Mouse (Mus musculus) urinary bladder, postnatal 10 days (tissue): ENCODE results near the gene Smagp.

Experiments
- DNase-seq: peaks from one replicate; pipeline ENCODE4 v3.0.0; 2022; ENCODE audit warnings: low spot score

Gene Smagp

DNA sequence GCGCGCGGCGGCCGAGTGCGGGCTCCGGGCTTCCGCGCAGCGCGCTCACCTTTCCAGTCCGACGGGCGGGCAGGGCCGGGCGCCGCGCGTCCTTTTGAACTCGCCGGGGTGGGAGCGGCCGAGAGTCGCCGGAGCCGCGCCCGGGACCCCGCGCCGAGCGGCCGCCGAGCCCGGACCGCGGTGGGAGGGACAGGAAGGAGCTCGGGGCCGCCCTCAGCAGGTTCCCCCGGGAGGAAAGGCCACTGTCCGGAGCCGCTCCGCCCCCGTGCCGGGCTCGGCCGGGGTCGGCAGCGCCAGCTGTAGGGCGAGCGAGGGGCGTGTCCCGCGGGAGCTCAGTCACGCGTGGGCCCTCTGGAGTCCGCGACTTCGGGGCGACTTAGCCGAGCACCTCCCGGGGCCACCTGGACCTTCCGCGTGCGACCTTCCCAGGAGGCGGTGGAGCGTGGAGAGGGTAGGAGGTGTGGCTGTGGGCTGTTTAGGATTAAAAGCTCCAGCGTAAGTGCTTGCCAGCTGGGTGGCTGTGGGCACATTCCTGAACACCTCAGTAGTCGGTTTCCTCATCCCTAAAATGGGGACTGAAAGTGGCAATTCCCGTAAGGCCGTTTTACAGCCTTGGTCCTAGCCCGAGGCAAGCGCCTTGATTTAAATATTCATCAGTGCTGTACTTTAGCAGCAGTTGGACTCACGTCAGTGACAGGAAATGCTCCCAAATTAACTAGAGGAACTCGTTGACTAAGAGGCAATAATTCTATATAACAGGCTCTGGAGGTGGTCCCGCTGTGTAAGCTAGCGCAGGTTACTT, at the start of gene Smagp:
TSS of gene Smagp (minus strand) at position 241 of the 802 bp plus-strand sequence.
- no peak for DNase-seq

DNA sequence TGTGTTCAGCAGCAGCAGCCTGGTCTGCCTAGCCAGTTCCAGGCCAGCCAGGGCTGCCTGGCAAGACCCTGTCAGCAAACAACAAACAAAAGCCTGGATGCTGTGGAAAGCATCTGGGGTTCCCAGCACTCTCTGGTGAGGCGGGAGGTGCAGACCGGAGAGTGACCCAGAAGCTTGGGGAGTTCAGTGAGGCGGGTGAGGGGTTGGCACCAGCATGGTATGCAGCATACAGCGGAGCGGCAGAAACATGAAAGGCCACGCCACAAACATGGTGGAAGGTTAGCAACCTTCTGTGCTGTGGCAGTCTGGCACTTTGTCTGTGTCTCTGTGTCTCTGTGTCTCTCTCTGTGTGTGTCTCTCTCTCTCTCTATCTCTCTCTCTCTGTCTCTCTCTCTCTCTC, 49.7 kb upstream of the Smagp start:
- DNase-seq, result no peak

DNA sequence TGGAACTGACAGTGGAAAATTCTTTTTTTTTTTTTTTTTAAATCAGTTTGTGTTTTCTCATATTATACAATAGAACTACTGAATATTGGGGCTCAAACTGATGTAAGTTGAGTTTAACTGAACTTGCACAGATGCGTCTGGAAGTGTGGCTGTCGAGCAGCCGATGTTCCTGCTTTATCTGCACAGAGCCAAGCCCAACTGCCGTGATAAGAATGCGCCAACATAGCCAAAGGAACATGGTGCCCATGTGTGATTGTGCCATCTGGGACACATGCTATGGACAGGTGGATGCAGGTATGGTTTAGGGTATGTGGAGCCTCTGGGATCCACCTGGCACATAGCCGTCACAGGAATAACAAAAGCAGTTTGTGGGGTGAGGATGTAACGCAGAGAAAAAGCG, 49.1 kb upstream of the Smagp start:
- no peak for DNase-seq

DNA sequence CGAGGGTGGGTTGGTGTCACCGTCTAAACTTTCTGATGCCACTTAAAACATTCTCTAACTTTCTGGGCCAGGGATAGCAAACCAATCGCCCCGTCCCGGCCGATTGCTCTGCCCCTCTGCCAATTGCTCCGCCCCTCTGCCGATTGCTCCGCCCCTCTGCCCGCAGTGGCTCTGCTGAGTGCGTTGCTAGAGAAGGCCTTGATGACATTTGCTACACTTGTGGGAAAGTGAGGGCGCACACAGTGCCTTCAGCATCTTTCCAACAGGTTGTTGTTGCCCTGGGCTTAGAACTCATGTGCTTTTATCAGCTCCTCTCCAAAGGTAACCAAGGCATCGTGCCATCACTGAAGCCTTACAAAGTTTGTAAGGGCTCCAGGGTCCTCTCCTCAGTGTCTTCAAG, 48.5 kb upstream of the Smagp start:
- no peak for DNase-seq

DNA sequence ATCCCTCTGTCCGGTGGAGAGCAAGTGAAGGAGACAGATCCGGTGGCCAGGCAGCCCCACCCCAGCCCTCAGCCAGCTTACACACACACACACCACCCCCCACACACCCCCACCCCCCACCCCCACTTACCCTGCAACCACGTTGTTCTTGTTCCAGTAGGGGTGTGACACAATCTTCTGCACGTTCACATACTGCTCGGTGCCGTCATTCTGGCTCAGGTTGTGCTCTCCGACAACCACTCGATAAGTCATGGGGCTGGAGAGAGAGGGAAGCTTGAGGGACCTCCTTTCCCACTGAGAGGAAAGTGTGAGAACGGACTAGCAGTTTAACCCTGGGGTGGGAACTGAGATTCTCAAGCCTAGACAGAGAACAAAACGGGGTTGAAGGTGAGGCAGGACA, 47.7 kb upstream of the Smagp start:
- no peak for DNase-seq

DNA sequence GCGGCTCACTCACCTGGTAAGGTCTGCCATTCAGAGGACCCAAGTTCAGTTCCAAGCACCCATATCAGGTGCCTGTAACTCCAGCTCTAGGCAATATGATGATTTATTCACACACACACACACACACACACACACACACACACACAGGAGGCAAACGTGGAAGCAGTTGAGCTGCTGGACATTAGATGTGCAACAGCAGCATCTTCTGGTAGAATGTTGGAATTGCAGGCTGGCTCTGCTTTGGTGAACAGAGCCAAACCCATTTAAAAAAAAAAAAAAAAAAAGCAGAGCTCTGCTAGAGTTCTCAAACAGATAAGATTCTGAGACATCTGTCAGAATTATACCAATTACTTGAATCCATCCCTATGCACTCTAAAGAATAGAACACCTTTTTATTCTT, 46.3 kb upstream of the Smagp start:
- DNase-seq, result peak; percentile 39

DNA sequence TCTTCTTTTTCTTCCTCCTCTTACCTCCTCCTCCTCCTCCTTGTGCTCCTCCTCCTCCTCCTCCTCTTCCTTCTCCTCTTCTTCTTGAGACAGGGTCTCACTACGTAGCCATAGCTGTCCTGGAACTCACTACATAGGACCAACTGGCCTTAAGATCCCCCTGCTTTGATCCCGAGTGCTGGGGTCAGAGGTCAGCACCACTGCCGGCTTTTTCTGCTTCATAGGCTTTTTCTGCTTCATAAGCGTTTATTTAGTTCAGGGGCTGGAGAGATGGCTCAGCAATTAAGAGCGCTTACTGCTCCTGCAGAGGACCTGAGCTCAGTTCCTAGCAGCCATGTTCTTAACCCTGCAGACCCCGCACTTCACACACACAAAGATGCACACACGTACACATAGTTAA, 45.0 kb upstream of the Smagp start:
- no peak for DNase-seq

DNA sequence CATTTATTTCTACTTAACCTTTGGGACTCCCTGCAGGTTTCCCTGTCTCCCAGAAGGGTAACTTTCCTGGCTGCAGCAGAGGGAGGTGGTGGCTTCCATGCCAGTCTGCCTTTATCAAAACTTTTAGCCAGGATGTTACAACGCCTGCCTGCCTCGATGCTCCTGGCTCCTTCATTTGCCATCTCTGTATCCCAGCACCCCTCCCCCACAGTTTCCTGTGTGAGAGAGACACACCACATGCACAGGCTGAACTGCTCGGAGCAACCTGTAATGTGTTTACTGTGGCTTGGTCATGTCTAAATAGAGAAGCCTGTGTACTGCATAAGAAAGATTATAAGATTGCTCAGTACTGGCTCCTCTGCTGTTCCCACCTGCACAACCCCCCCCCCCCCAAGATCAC, 43.6 kb upstream of the Smagp start:
- no peak for DNase-seq

DNA sequence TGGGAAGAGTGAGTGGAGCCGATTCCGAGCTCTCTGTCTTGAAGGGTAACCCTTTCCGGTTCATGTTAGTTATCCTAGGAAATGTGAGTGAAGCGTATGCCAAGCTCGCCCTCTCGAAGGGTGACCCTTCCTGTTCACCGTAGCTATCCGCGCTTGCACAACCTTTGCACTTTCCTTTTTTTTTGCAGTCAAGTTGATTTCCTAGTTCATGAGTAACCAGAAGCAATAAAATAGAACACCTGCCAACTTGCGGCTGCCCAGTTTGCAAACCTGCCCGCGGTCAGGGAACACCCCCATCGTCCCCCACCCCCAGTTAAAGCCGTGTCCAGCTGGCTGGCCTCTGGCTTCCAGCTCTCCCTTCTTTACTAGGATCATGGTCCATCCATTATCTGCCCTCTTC, 42.3 kb upstream of the Smagp start:
- no peak for DNase-seq

DNA sequence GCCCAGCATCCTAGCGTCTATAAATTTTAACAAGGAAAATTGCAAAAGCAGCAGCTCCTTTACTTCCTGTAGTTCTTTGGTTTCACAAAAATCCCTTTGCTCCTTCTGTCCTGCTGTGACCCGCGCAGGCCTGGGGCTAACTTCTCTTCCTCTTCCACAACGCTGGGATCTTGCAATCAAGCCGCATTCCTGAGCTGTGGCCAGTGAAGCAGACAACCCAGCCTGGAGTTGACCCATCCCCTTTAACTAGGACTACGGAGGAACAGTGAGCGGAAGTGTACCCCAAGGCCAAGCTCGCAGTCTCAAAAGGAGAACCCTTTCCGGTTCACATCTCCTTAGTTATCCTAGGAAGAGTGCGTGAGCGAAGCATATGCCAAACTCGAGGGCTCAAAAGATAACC, 41.8 kb upstream of the Smagp start:
- DNase-seq, result no peak

DNA sequence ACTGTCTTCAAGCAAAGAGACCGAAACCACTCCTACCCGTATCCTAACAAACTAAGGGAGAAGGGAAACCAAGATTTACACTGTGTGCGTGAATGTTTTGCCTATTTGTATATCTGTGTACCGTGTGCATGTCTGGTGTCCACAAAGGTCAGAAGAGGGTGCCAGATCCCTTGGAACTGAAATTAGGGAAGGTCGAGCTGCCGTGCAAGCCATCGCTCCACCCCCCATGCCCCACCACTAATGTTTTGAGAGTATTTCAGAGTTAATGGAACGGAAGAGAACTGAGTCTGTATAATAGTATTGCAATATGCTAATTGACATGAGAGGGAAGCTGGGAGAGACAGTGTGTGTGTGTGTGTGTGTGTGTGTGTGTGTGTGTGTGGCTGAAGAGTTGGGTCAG, 40.9 kb upstream of the Smagp start:
- no peak for DNase-seq

DNA sequence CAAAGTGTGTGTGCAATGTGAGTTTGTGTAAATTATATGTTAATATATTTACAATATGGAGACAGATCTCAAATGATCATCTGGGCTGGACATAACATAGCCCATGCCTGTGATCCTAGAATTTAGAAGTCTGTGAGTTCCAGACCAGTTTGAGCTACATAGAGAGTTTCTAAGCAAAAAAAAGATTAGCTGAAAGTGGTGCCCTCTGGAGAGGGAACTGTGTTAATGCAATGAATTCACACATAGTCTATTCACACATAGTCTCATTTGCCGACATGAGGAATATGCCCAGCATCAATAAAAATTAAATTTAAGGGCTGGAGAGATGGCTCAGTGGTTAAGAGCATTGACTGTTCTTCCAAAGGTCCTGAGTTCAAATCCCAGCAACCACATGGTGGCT, 39.8 kb upstream of the Smagp start:
- DNase-seq, result no peak

DNA sequence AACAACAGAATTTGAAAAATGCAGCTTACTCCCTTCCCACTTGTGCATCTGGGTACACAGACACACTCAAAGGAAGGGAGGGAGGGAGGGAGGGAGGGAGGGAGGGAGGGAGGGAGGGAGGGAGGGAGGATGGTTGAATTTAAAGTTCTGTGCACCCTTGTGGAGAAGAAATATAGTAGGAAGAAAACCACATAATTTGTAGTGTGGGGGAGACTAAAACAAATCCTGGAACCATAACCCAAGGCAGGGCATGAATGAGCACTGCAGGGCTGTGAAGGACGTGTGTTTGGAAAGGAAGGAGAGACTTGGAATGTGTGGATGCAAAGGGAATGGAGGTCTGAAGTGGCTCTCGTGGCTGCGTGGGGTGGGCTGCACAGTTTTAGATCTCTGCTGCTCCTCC, 38.7 kb upstream of the Smagp start:
- no peak for DNase-seq

DNA sequence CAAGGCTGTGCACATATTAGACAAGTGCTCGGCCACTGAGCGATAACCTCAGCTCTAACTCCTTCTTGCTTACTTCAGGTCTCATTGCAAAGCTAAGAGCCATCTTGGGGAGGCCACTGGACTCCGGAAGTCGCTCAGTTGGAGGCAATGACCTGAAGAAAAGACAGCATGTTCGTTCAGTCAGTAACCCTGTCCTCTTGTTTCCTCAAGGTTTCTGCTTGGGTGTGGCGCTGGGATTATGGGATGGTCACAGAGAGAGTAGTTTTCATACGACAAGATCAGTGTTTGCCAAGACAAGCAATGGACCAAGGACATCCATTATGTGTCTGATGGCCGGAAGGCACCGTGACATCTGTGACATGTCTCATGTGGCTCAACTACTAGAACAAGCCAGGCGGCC, 37.8 kb upstream of the Smagp start:
- DNase-seq, result no peak

DNA sequence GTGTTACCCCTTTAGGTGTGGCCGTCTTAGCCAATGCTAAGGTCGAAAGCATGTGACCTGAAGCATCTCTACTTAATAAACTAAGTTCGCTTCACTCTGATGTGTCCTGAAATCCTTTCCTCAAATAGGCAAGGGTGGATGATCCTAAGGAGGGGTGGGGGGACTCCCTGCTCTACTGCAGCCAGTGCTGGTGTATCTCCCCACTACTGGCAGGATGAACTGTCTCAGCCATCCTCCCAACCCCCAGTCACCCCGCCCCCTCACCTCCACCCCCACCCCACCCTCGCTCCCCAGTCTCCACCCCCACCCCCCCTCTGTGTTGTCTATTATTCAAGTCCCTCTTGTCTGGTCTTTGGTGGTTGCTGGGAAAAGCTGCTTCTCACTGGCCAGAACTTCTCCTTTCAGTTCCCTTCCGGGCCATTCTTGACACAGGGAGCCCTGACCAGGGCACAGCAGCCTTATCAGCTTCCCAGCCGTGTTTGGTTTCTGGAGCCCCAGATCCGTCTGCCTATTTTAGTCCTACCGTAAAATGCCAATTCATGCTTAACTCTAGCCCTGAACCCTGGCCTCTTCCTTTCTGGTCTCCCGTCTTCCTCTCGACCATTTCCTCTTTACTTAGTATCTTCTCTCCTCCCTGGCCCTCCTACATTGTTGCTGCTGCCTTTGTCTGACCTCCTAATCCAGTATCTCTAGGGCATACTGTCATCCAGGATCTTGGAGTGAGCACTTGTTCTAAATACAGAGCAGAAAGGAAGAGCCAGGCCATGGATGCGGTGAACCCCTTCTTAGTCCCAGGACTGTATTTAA, 37.0 kb upstream of the Smagp start:
- no peak for DNase-seq

DNA sequence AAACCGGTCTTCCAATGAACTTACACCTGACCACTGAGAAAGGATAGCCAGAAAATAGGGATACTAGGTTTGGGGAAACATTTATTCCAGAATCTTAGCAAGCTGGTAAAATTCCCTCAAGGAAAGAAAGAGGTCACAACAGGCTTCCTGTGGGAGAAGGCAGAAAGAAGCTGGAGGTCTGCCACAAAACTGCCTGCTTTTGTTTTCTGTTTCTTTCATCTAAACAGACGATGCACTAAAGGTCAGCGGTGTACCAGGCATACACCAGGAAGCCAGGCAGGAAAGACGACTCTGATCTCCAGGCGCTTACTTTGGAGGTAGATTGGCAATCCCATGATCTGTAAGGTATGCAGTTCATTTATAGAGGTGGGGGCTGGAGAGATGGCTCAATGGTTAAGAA, 34.1 kb upstream of the Smagp start:
- no peak for DNase-seq

DNA sequence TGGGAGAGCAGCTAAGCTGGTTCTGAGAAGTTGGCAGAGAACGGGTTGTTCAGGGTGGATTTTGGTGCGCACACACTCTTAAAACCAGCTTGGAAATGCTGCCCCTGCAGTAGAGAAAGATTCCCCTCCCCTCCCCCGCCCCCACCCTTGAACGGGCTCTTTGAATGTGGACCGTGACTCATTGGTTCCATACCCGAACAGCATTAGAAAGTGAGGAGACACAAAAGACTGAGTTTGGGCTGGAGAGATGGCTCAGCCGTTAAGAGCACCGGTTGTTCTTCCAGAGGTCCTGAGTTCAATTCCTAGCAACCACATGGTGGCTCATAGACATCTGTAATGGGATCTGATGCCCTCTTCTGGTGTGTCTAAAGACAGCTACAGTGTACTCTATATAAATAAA, 33.3 kb upstream of the Smagp start:
- DNase-seq, result no peak

DNA sequence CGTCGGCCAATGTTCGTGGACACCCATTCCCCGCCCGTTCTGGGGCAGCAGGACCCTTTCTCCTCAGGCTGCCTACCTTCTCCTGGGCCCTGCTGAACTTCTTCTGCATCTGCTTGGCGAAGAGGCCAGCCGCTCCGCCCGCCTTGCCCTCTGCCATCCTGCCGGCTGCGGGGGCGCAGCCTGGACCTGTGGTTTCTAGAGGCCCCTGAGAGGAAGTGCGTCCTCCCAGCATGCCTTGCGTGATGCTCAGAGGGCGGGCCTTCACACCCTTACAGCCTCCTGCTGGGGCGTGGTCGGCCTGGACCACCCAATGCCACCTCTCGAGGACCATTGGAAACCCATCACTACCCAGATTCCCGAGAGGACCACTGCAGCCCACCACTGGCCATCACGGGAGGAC, 32.6 kb upstream of the Smagp start, which contains the start of gene Bin2:
TSS of gene Bin2 (minus strand) at position 217 of the 400 bp plus-strand sequence.
- DNase-seq, result no peak

DNA sequence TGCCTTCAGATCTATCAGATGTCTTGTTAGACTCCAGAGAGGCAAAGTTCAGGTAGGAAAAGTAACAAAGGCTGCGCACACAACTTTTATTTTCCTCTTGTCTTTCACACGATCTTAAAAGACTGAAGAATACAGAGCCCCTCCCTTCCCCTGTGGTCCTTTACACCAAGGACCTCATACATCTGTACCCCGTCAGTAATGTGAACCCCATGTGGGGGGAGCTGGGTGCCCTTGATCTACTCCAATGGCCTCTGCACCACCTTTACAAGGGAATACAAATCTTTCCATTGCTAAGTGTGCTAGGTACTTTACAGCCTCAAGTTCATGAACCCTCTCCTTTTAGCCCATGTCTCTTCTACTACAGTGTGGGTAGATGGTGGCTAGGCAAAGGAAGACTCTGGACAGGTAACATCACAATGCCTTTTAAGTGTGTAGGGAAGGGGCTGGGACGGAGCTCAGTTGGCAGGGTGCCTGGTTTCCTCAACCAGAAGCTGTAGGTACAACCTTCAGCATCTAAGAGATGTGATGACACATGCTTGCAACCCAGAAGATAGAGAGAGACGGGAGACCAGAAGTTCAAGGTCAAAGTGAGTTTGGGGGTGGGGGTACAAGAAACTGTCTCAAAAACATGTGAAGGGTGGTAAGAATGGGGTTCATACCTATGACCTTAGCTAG, 31.3 kb upstream of the Smagp start:
- DNase-seq, result no peak

DNA sequence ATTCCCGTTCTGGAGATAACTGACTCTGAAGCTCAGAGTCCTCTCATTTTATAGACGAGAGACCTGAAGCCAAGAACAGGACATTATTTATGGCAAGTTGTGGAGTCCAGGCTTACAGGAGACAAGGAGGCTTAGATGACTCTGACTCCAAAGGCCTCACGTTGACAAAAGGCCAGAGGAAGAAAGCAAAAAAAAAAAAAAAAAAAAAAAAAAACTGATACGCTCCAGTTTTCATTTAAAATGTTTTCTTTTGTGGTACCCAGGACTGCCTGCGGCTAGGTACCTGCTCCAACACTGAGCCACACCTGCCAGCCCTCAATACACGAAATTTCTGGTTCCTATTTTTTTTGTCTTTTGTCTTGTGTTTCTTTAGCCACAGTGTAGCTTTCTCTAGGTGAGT, 30.7 kb upstream of the Smagp start:
- no peak for DNase-seq

DNA sequence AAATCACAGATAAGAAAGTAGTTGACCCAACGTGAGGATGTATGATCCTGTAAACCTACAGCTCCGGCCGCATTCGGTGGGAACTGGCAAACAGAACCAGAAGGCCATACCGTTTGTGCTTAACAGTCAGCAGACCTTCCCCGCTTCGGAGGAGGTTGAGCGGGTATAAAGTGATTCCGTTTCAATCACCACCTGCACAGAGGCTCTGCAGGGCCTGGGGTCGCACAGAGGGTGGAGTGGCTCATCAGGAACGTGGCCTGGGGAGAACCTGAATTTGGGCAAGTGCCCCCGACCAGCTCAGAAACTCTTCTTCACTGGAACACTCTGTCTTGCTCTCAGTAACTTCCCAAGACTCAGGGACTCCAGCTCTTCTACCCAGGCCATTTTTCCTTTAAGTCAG, 30.1 kb upstream of the Smagp start:
- DNase-seq, result no peak

DNA sequence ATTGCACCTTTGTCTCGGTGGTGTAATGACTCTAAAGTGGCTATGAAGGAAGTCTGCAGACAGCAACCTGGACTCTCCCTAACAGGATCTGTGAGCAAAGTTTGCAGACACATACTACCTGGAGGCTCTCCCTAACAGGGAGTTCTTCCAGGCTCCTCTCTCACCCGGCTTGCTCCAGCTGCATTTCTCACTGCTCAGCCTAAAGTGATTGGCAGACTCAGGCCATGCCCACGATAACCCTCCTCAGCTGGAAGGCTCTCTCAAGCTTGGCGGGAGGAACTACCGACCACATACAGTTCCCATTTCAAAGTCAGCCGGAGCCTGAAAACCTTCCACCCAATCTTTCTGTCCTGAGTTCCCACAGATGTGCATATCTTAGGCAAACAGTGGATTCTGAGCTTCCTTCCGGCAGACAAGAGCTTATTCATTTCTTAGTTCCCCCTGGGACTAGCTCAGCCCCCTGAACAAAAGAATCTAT, 29.5 kb upstream of the Smagp start:
- no peak for DNase-seq
